Mouse (Mus musculus) liver, adult (tissue): ENCODE results near the gene Arhgap6.

ENCODE experiments used
- GATA4 ChIP-seq: IDR thresholded peaks from 2 replicates; pipeline ENCODE4 v1.6.1; 2014; ENCODE audit warnings: mild to moderate bottlenecking, low read length; ENCODE audit not compliant: insufficient replicate concordance

The Arhgap6 gene

GRCm38 (mm10) chrX:169302271-169303045 is 507.6 kb downstream of the Arhgap6 start:
- no peak for TF ChIP-seq GATA4

DNA sequence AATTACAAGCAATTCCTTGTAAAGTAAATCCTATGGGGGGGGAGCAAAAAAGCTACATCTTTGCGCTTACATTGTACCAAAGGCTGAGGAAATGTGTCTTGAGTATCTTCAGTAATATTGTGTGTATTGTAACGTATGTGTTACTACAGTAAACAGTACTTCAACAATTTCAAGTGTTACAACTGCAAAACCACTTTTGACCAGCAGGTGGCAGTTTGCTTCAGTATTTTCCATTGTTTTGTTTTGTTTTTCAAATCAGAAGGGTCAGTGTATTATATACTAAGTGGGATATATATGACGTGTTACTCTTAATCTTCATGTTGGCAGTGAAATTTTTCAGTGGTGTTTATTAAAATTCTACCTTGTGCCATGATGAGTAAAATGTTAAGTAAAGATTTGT is 509.0 kb downstream of the Arhgap6 start:
- TF ChIP-seq GATA4, result no peak

DNA sequence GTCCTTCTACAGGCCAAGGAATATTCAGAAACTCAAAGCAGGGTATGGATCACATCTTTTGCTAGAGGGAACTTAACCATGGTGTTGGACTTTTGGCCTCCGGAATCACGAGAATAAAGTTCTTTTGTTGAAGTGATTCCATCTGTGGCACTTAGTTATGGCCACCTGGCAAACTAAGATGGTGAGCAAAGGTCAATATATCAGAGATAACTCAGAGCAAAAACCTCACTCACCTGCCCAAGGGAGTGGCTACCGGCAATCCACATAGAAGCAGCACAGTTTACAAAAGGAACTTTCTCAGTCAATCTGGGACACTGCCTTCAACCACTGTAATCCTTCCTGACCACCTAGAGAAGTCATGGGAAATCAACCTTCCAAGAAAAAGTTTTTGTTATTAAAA is 513.7 kb downstream of the Arhgap6 start:
- no peak for TF ChIP-seq GATA4

DNA sequence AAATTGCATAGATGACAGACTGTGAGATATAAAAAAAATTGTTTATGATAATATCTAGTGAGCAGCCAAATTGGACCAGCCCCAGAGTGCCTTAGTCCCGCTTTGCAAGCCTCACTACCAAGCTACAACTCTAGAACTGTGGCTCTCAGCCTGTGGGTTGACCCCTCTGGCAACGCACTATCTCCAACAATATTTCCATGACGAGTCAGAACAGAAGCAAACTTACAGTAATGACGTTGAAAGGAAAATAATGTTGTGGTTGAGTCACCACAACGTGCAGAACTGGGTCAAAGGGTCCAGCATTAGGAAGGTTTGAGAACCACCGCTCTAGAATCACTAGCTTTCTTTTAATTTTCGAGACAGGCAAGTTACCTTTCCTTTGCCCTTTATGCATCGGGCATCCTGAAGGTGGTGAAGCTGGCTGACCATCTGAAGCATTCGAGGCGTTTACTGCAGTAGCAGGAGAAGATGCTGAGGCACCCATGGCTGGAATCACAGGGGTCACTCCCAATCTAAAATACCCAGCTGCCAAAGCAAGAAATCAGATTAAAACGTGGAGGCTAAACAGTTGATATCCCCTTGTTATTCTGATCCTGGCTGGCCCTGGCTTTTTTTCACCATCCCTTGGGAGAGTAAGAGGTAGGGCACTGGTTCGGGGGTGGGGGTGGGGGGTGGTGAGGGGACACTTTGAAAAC is 524.3 kb downstream of the Arhgap6 start:
- no peak for TF ChIP-seq GATA4

DNA sequence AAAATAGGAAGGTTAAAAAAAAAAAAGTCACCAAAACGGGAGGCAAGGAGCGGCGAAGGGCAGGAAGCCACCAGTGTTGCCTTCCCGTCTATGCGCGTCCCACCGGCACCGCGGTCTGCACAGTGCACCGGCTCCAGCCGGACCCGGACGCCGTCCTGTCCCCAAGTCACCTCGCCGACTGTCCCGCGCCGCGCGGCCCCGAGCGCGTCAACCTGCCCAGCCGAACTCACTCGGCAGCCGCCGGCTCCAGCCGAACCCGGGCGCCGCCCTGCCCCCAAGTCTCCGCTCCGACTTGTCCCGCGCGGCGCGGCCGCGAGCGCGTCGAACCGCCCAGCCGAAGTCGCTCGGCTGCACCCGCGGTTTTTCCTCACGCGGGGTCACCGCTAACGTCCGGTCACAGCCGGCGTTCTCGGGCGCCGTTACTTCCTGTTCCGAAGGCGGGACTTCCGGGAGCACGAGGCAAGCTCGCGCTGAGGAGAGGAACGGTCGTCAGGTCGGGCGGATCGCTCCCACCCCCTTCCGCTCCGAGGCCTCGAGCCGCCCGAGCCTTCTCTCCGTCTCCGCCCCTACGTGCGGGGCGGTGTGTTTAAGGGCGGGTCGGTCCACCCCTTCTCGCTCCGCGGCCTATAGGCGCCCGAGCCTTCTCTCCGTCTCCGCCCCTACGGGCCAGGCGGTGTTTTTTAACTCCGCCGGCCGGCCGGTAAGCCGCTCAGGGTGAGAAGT is 525.2 kb downstream of the Arhgap6 start, which contains the start of gene Hccs:
Gene Hccs, minus strand, starts transcription at position 428 of the 723 bp plus-strand sequence.
- peak; percentile 17; the same call in 1 of the 2 replicates for TF ChIP-seq GATA4

DNA sequence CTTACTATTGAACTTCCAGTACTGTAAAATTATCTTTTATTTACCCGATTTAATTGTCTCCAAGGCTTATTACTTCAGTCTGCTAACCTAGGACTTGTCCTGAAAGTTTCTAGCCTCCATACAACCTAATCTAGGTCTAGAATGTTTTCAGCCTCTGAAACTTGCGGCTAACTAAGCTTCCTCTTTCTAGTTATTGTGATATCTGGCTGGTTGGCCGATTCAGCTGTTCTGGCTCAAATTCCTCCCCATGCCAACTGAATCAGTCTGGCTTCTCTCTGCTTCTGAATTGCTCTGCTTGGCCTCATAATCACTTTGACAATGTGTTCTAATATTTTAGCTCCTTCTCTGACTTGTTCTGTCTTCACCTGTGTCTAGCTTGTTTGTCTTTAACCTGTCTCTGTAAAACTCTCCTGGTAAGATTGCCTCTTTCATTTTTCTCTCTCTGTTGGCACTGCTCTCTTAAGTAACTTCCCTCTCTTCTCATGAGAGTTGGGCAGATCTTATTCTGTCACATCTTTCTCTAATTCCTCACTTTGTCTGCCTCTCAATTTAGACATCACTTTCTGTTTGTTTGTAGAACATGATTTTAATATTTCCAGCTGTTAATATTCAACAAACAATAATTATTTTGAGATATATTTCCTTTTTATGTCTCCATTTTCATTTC is 531.2 kb downstream of the Arhgap6 start:
- no peak for TF ChIP-seq GATA4

DNA sequence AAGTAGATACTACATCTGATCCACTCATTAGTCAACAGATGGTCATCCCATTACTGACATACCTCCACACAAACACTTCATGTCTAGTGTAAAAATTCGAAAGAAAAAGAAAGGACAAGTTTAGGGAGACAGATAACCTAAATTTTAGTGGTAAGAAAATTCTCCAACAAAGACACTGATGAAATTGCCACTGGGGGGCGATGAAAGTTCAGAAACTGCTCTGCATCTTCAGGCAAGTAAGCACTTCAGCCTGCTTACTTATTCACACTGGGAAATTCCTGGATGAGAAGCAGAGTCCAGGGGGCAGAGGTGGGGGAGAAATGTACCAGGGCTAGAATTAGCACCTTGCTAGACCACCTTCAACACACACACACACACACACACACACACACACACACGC is 537.4 kb downstream of the Arhgap6 start:
- TF ChIP-seq GATA4, result no peak

DNA sequence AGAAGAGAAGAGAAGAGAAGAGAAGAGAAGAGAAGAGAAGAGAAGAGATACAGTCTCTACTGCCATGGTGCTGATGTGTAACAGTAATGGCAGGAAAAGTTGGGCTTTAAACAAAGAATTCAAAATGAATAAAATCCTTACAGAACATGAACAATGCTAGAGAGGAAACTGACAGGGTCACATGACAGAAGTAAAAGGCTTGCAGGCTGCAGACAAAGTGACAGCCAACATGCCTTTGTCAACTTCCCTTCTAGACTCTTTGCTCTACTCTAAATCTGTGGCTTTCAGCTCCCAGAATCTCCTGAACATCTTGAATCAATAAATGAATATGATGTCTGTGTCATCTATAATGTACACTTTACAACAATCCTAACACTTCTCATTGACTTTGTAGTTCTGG is 542.7 kb downstream of the Arhgap6 start:
- no peak for TF ChIP-seq GATA4

DNA sequence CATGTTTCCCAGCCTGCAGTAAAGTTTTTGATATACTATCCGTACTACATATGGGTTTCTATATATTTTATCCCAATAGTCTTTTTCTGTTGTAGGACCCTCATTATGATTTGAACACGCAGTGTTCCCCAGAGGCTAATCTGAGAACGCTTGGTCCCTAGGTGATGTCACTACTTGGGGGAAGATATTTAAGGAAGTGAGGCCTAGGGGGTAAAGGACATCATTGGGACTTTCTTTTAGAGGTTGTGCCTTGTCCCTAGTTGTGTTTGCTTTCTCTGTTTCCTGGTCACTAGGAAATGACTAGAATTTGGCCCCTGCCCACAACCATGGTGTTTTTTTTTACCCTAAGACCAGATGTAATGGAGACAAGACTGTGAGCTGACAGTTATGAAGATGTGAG is 543.3 kb downstream of the Arhgap6 start:
- TF ChIP-seq GATA4, result no peak
